Mouse (Mus musculus) myocyte (in vitro differentiated cells): ENCODE data around the gene Trmt1. TPM values are rescaled to one million over a fixed set of nuclear protein-coding genes. Genes with fewer than 3 reads are reported as not detected.
A peak's percentile ranks its signal among the peaks of the same experiment; 100 is the strongest.

ENCODE experiments used
- H3K27me3 ChIP-seq: one replicate; pipeline ENCODE4 v1.6.1; 2011; ENCODE audit not compliant: control insufficient read depth, insufficient read depth, insufficient read length
- H3K36me3 ChIP-seq: one replicate; pipeline ENCODE4 v1.6.1; 2011; ENCODE audit not compliant: control insufficient read depth, insufficient read depth
- H3K4me2 ChIP-seq: one replicate; pipeline ENCODE4 v1.6.1; 2011; ENCODE audit warnings: low read depth, control low read depth
- H3K4me3 ChIP-seq: one replicate; pipeline ENCODE4 v1.5.1; 2011; ENCODE audit warnings: mild to moderate bottlenecking, control low read depth, moderate library complexity
- H3K79me2 ChIP-seq: one replicate; pipeline ENCODE4 v1.6.1; 2011; ENCODE audit not compliant: control insufficient read depth, insufficient read depth
- H3ac ChIP-seq: one replicate; pipeline ENCODE4 v1.6.1; 2011; ENCODE audit not compliant: control insufficient read depth, insufficient read length
- CEBPB ChIP-seq: IDR thresholded peaks from 2 replicates; pipeline ENCODE4 v1.6.1; 2011; ENCODE audit warnings: mild to moderate bottlenecking, moderate library complexity; ENCODE audit not compliant: poor library complexity, insufficient read depth, severe bottlenecking
- E2F4 ChIP-seq: IDR thresholded peaks from one replicate; pipeline ENCODE4 v1.6.1; 2011; ENCODE audit warnings: mild to moderate bottlenecking, control low read depth, moderate library complexity; ENCODE audit not compliant: insufficient read depth
- MAX ChIP-seq: IDR thresholded peaks from one replicate; pipeline ENCODE4 v1.6.1; 2011; ENCODE audit warnings: low read depth, mild to moderate bottlenecking, control low read depth
- MYOD1 ChIP-seq, 3 experiments: IDR thresholded peaks; one replicate each; pipeline ENCODE4 v1.6.1; 2011; ENCODE audit warnings: control low read depth in 2 of 3, low read depth in 2 of 3, mild to moderate bottlenecking in 2 of 3, moderate library complexity in 1 of 3; ENCODE audit not compliant: insufficient read length in 2 of 3, control insufficient read depth in 1 of 3
- MYOG ChIP-seq, 3 experiments: IDR thresholded peaks; one replicate each; pipeline ENCODE4 v1.6.1; 2011; ENCODE audit warnings: control low read depth in 2 of 3, low read depth in 2 of 3, mild to moderate bottlenecking in 2 of 3; ENCODE audit not compliant: insufficient read length in 2 of 3, control insufficient read depth in 1 of 3, insufficient read depth in 1 of 3
- POLR2A ChIP-seq: IDR thresholded peaks from one replicate; pipeline ENCODE4 v1.6.1; 2011; ENCODE audit warnings: low read depth, mild to moderate bottlenecking, control low read depth, moderate library complexity; ENCODE audit not compliant: insufficient read length
- POLR2AphosphoS2 ChIP-seq: IDR thresholded peaks from one replicate; pipeline ENCODE4 v1.6.1; 2011; ENCODE audit warnings: low read depth, control low read depth; ENCODE audit not compliant: insufficient read length
- REST ChIP-seq: IDR thresholded peaks from one replicate; pipeline ENCODE4 v1.6.1; 2011; ENCODE audit warnings: mild to moderate bottlenecking, control low read depth, moderate library complexity; ENCODE audit not compliant: insufficient read depth, insufficient read length
- SRF ChIP-seq: IDR thresholded peaks from one replicate; pipeline ENCODE4 v1.6.1; 2011; ENCODE audit warnings: low read depth; ENCODE audit not compliant: control insufficient read depth, insufficient read length
- TCF12 ChIP-seq: IDR thresholded peaks from one replicate; pipeline ENCODE4 v1.6.1; 2011; ENCODE audit warnings: mild to moderate bottlenecking, control low read depth; ENCODE audit not compliant: poor library complexity, insufficient read depth, severe bottlenecking
- TCF3 ChIP-seq: IDR thresholded peaks from one replicate; pipeline ENCODE4 v1.6.1; 2011; ENCODE audit warnings: low read depth, control low read depth; ENCODE audit not compliant: insufficient read length
- USF1 ChIP-seq: IDR thresholded peaks from one replicate; pipeline ENCODE4 v1.6.1; 2011; ENCODE audit warnings: low read depth, mild to moderate bottlenecking, control low read depth, moderate library complexity
- polyA plus RNA-seq: library from polyadenylated mRNA; unstranded; fragments of >200 nt; fragmentation: generic; extraction: Trizol; gene quantifications from one replicate; pipeline ENCODE4 v1.2.1, GENCODE M21; 2012; ENCODE audit warnings: missing spikeins

Gene Trmt1
- polyA plus RNA-seq, result 94.4 TPM

GRCm38 (mm10) chr8:84686191-84687002 is at the start of gene Trmt1:
Trmt1 (plus strand) TSS chr8:84686307.
- TF ChIP-seq SRF (no peak), USF1 (peak; percentile 74), CEBPB (no peak)
- Histone ChIP-seq H3K79me2 (peaks cover 73% of the 10 kb centered on the region), H3K36me3 (peaks cover 16% of the 10 kb centered on the region), H3ac (peak within 1 kb of the TSS; percentile 29), H3K4me2 (peak within 1 kb of the TSS; percentile 92), H3K27me3 (no peaks in the 10 kb centered on the region), H3K4me3 (peak within 1 kb of the TSS; percentile 55)

- TF ChIP-seq SRF (no peak), MYOG (IDR thresholded peaks at IDR 0.05; ENCODE audit: control insufficient read depth in 1 of 3, insufficient read depth in 1 of 3, insufficient read length in 2 of 3, low read depth in 2 of 3) (no peak), POLR2AphosphoS2 (no peak), TCF12 (no peak), POLR2A (no peak), CEBPB (no peak), MYOD1 (IDR thresholded peaks at IDR 0.05; ENCODE audit: control insufficient read depth in 1 of 3, insufficient read length in 2 of 3, low read depth in 2 of 3) (no peak), USF1 (no peak)
- H3ac ChIP-seq, result no peak overlapping the region
- no peaks in the 10 kb centered on the region for H3K27me3 ChIP-seq
- no peaks in the 10 kb centered on the region for H3K79me2 ChIP-seq
- H3K4me3 ChIP-seq, result peak overlapping the region; percentile 32
- H3K4me2 ChIP-seq, result peak overlapping the region; percentile 76
- H3K36me3 ChIP-seq, result no peaks in the 10 kb centered on the region
Observed at GRCm38 (mm10) chr8:84637946-84638554, 48.1 kb upstream of the Trmt1 start.

- Histone ChIP-seq H3K4me2 (peak overlapping the region; percentile 76), H3K27me3 (no peaks in the 10 kb centered on the region), H3K79me2 (no peaks in the 10 kb centered on the region), H3K4me3 (peak overlapping the region; percentile 32), H3K36me3 (no peaks in the 10 kb centered on the region), H3ac (peak overlapping the region; percentile 41)
- TF ChIP-seq MYOD1 (IDR thresholded peaks at IDR 0.05; ENCODE audit: control insufficient read depth in 1 of 3, insufficient read length in 2 of 3, low read depth in 2 of 3) (peak in 2 of 3 experiments; percentile 26 to 60), MYOG (IDR thresholded peaks at IDR 0.05; ENCODE audit: control insufficient read depth in 1 of 3, insufficient read depth in 1 of 3, insufficient read length in 2 of 3, low read depth in 2 of 3) (peak in 2 of 3 experiments; percentile 32 to 36), POLR2A (peak; percentile 24), TCF3 (no peak), CEBPB (no peak), POLR2AphosphoS2 (no peak)
Observed at GRCm38 (mm10) chr8:84638555-84639161, 47.4 kb upstream of the Trmt1 start.

GRCm38 (mm10) chr8:84639162-84640009 is 46.7 kb upstream of the Trmt1 start:
- TF ChIP-seq SRF, result no peak
- peak; percentile 11 for TF ChIP-seq E2F4
- TF ChIP-seq USF1, result no peak
- no peak for TF ChIP-seq CEBPB
- TF ChIP-seq TCF12, result no peak
- TF ChIP-seq TCF3, result peak; percentile 1
- peak; percentile 55 for TF ChIP-seq POLR2AphosphoS2
- TF ChIP-seq POLR2A, result peak; percentile 74
- TF ChIP-seq MAX, result no peak
- peak in 1 of 3 experiments; percentile 35 for TF ChIP-seq MYOG (IDR thresholded peaks at IDR 0.05; ENCODE audit: control insufficient read depth in 1 of 3, insufficient read depth in 1 of 3, insufficient read length in 2 of 3, low read depth in 2 of 3)
- no peak for TF ChIP-seq REST
- peak in 1 of 3 experiments; percentile 21 for TF ChIP-seq MYOD1 (IDR thresholded peaks at IDR 0.05; ENCODE audit: control insufficient read depth in 1 of 3, insufficient read length in 2 of 3, low read depth in 2 of 3)
- peak overlapping the region; percentile 88 for H3K4me2 ChIP-seq

More at GRCm38 (mm10) chr8:84639162-84640009, 46.7 kb upstream of the Trmt1 start:
- no peaks in the 10 kb centered on the region for H3K27me3 ChIP-seq
- H3K4me3 ChIP-seq, result peak overlapping the region; percentile 32
- H3K79me2 ChIP-seq, result no peaks in the 10 kb centered on the region
- peak overlapping the region; percentile 41 for H3ac ChIP-seq
- no peaks in the 10 kb centered on the region for H3K36me3 ChIP-seq
